Mouse (Mus musculus): ENCODE results near the gene Ptpn11.
"Not testable (repeated sequence)": the region's sequence is repeated elsewhere in the genome, so short reads cannot be mapped to it uniquely, and the experiment has no call there.

Ptpn11 gene

DNA sequence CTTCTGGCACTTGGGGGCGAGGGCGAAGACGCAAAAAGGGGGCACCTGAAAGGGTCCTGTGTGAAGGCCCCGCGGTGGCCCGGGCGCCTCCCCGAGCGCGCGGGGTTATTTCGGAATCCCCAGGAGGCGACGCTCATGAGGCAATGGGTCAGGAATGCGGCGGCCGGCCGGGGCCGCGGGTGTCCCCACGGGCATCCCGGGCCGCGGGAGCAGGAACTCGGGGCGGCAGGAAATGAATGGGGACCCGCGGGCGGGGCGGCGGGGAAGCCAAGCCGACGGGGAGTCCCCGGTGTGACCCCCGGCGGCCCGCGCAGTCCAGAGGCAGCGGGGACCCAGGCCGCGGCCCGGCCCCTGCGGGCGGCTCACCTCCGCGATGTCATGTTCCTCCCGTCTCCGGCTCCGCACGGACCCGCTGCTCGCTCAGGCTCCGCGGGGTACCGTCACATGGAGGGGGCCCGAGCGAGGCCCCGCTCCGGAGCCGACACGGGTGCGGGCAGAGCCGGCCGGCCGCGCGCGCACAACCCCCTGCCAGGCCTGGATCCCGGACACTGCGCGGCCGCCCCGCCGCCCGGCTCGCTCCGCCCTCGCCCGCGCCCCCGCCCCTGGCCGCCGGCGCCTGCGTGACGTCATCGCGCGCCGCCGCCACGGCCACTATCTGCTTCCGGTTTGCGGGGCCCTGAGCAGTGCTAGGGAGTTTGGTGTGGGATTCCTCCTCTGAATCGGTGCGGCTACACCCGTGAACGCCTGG, at the start of gene Ptpn11:
Ptpn11 (minus strand) TSS at position 562 of the 748 bp plus-strand sequence.
- in situ Hi-C loops (cut with MboI, MseI): loop anchor here in 1 of 2 experiments (10.0 kb wide), 1 partner anchor 1814 kb away; no protein-coding TSS in a partner anchor

DNA sequence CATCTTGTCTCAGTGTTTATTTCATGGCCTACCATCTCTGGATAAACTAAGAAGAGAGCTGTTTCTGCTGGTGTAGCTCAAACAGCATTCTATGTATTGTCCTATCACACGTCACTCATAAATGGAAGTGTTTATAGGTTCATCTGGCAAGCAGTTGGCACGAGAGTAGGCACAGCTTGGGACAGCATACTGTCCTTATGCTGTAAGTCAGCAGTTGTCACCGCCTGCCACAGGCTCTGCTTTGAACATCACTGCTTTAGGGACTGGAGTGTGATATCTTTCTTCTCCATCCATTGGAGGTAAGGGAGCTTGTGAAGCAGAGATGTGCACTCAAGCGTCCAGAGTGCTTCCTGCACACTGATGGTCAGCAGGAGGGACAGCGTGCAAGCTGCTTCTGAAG, 48.6 kb upstream of the Ptpn11 start:
- in situ Hi-C loops (cut with MboI, MseI): no loop called here

DNA sequence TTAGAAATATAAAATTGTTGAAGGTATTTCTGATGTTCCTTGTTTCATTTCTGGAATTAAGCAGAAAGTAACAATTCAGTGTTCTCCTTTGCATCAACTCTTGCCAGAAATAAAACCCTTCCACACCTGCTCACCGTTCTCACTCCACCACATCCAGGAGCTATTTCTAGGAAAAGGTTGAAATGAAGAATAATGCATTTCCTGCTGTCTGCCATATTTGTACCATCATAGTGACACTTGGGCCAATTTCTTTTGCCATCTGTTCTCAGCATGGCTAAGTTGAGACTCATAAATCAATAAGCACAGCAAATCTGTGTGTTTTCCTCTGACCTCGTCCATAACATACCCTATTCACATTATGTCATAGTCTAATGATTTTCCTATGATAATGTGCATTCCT, 47.0 kb upstream of the Ptpn11 start:
- in situ Hi-C loops (cut with MboI, MseI): no loop called here

DNA sequence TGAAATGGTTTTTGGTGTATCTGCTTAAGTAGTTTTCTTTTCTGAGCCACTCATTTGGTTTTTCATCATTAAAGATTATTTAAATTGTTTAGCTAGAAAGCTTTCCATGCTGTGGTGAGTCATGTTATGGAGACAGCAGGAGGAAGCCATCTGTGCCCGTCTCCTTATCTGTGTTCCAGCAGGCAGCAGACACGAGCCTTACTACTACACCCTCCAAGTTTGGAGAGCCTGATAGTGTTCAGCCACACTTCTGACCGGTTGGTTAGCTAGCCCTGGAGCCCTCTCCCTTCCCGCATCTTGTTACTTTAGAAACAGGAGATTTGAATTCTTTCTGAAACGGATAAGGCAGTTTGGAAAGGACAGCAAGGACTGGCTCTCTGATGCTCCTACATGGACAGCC, 45.0 kb upstream of the Ptpn11 start:
- in situ Hi-C loops (cut with MboI, MseI): no loop called here

DNA sequence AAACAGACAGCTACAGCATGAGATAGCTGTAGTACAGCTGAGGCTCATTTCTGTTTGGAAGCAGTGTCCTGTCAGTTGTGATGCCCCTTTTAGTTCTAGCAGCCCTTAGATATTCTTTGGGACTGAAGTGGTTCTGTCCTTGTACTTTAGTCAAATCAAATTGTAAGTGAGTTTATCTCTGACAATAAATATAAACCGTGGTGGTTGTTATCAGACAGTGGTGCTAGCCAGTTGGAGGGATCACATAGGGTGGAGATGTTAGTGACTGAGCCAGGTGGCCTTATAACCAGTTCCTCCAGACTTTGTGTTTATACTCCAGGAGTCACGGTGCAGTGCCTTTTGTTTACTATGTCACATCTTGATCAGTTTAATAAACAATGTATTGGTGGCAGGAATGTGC, 42.5 kb upstream of the Ptpn11 start:
- in situ Hi-C loops (cut with MboI, MseI): no loop called here

DNA sequence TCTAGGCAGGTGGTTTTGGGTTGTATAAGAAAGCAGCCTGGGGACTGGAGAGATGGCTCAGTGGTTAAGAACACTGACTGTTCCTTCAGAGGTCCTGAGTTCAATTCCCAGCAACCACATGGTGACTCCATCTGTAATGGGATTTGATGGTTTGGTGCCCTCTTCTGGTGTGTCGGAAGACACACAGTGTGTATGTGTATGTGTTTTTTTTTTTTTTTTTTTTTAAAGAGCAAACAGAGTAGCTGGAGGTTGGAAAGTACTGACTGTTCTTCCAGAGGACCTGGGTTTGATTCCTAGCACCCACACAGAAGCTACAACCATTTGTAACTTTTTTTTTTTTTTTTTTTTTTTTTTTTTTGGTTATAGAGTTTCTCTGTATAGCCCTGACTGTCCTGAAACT, 41.6 kb upstream of the Ptpn11 start:
- in situ Hi-C loops (cut with MboI, MseI): no loop called here

DNA sequence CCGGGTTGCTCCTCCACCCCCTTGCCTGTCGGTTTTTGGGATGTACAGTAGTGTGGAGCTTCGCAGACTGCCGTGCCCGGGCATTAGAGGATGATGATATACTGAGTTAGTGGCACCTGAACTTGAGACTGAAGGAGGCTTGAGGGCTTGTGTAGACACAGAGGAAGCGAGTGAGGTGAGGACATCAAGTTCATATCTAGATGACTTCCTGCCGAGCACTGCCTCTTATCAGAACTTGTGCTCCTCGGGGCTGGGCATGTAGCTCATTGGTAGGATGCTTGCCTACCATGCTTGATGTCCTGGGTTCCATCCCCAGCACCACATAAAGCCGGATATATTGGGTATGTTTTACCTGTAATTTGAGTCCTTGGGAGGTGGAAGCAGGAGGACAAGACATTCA, 39.6 kb upstream of the Ptpn11 start:
- in situ Hi-C loops (cut with MboI, MseI): no loop called here

DNA sequence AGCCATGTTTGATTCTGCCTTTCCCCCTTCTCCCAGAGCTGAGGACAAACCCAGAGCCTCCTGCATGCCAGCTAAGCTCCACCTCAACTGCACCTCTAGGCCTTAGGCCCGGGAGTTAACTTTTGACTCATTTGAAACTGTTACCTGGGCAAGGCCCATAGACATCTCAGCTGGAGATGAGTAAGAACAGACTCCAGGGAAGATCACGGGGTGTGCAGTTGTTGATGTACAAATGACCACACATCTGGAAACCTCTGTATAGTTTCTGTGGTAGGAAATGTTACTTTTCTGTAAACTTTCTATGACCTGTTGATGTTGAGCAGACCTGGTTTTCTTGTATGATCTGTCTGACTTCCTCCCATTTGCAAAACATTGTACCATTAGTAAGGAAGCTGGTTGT, 38.0 kb upstream of the Ptpn11 start:
- in situ Hi-C loops (cut with MboI, MseI): no loop called here

DNA sequence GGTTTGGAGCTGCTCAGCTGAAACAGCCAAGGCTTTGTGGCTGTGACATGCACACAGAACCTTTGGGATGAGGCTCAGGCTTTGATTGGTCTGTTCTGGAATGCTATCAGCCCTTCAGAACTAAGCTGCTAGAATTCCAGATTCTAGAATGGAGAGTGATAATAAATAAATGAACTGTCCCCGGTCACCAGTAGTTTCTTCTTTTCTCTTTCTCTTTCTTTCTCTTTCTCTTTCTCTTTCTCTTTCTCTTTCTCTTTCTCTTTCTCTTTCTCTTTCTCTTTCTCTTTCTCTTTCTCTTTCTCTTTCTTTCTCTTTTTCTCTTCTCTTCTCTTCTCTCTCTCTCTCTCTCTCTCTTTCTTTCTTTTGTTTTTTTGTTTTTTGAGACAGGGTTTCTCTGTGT, 36.1 kb upstream of the Ptpn11 start:
- in situ Hi-C loops (cut with MboI, MseI): not testable (repeated sequence)

DNA sequence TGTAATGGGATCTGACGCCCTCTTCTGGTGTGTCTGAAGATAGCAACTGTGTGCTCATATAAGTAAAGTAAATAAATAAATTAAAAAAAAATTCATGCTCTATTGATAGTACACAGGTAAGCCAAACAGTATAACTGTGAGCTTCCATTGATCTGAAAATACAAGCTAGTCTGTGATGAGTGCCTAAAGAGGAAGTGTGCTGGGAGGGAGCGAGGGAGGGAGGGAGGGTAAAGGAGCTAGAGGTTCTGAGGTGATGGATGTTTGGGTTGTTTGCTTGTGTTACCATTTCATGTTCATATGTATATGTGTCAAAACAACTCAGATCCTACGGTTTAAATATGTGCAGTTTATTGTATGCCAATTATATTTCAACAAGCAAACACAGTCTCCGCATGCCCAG, 35.6 kb upstream of the Ptpn11 start:
- in situ Hi-C loops (cut with MboI, MseI): no loop called here

DNA sequence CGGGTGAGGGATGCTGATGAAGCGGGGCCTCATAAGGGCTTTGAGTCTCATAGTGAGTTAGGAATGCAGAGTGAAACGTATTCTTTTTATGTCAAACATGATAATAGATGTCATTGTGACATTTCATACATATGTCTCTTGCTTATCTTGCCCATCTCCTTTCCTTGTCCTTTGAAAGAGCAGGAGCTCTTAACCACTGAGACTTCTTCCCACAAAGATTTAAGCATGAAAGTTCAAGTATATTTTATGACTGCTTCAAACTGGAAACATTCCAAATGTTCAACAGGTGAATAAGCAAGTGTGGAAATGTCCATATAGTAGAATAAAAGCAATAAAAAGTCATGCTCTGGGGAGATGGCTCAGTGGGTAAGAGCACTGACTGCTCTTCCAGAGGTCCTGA, 35.2 kb upstream of the Ptpn11 start:
- in situ Hi-C loops (cut with MboI, MseI): no loop called here

DNA sequence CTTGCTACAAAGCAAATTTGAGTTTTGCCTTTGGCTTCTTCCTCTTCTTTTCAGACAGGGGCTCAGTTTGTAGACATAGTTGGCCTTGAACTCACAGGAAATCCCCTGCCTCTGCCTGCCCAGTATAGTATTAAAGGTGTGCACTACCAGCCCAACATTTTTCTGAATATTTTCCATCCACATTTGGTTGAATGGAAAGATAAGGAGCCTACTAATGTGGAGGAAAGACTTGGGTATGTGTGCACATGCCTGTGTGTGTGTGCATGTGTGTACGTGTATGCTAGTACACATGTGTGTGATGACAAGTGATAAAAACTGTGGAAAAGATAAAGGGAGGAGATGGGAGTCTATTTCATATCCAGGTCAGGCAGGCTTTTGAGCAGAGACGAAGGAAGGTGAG, 34.7 kb upstream of the Ptpn11 start:
- in situ Hi-C loops (cut with MboI, MseI): no loop called here

DNA sequence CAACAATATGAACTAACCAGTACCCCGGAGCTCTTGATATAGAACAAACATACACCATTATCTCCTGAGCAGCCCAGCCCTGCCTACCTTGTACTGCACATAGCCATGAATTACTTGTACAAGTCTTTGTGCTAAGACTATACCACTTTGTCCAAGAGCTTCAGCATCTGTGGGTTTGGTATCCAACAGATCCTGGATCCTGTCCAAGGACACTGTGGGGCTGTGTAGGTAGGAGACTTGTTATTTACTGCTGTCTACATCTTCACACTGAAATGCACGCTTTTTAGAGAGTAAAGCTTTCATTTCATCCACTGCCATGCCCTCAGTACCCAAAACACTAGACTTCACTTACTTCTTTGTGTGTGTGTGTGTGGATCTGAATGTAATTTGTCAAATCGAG, 33.7 kb upstream of the Ptpn11 start:
- in situ Hi-C loops (cut with MboI, MseI): no loop called here

DNA sequence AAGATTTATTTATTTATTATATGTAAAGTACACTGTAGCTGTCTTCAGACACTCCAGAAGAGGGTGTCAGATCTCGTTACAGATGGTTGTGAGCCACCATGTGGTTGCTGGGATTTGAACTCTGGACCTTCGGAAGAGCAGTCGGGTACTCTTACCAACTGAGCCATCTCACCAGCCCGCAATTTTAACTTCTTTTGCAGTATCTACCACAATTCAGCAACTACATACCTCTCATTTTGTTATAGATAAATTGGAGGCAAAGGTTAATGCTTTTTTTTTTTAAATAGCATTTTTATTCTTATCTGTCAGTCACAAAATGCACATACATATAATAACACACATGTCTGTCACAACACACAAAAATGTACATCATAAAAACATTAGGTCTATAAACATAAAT, 32.8 kb upstream of the Ptpn11 start:
- in situ Hi-C loops (cut with MboI, MseI): not testable (repeated sequence)

DNA sequence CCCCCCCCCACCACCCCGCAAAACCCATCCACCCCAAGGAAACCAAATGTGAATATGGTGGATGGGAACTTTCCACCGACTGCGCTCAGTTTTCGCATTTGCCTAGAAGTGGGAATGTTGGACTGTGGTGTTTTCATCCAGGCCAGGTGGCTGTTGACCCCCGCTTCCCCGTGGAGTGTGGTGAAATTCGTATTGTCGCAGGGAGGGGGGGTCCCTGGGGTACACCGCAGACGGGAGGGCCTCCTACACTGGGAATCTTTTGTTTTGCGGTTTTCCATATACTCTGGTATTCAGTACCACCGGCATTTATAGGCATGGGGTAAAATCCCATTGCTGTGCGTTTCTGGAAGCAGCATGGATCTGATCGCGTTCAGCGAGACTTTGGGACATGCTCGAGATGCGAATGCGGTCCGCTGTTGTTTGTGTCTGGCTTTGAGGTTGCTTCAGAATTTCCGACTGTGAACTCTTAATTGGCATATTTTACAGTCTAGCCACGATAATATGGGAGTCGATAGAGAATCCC, 30.2 kb upstream of the Ptpn11 start:
- in situ Hi-C loops (cut with MboI, MseI): no loop called here

DNA sequence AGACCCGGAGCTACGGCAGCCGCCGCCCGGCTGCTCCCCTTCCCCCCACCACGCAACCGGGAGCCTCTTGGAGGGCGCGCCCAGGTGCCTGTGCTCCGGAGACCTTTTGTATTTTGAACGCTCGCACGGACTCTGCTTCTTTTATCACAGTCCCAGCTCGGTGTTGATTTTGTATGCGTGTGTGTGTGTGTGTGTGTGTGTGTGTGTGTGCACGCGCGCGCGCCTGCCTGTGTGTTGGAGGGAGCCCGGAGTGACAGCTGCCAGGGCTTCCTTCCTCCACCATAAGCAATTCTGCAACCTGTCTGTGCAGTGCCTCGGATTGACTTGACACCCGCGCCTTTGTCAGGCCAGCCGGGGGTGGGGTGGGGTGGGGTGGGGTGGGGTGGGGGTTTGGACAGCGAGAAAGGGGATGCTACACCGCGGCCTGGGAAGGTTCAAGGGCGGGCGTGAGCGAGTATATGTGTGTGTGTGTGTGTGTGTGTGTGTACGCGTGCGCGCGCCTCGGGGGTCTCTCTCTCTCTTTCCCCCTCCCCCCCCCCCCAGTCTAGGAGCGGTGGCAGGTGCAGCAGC, 29.6 kb upstream of the Ptpn11 start:
- in situ Hi-C loops (cut with MboI, MseI): no loop called here

DNA sequence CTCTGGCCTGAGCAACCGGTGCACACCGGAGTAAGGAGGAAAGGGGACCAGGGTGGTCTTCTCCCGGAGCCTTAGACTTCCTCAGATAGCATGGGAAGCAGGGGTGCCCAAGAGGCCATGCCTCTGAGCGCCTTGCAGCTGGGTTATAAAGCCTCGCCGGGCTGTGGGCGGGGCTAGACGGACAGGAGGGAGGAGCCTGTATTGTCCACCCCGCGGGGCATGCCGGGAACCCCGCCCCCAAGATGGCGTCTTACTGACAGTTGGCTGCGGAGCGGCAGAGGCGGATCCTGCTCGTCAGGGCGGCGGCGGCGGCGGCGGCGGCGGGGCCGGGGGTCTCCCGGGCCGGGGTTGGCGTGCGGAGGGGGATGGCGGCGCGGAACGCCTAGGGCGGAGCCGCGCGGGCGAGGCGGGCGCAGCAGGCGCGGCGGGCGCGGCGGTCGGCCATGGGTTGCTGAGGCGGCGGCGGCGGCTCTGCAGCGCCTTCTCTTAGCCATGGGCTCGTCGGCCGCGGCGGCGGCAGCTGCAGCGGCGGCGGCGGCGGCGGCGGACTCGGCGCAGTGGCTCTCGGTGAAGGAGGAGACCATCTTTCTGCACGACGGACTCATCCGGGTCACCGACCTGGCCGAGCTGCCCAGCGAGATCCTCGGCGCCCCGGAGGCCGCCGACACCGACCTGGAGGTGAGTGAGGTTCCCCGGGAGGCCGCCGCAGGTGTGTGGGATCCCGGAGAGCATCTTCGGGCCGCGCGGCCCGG, 29.0 kb upstream of the Ptpn11 start, which contains the start of gene Hectd4:
Hectd4 (plus strand) TSS at position 240 of the 752 bp plus-strand sequence.
- in situ Hi-C loops (cut with MboI, MseI): loop anchor here (5.0 kb wide), 3 partner anchors 37 to 157 kb away; no protein-coding TSS in a partner anchor

DNA sequence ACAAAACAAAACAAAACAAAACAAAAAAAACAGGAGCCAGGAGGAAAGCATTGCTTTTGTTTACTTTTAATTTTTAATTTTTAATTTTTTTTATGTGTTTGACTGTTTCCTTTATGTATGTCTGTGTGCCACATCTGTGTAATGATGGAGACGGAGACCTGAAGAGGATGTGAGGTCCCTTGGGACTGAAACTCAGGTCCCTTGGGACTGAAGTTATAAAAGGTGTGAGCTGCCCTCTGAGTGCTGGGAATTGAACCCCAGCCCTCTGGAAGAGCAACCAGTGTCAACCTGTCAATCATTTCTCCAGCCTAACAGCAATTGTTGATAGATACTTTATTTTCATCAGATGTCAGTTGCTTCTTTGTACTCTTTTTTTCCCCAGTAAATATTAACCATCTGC, 28.0 kb upstream of the Ptpn11 start:
- in situ Hi-C loops (cut with MboI, MseI): loop anchor here (5.0 kb wide), 3 partner anchors 38 to 158 kb away; no protein-coding TSS in a partner anchor

DNA sequence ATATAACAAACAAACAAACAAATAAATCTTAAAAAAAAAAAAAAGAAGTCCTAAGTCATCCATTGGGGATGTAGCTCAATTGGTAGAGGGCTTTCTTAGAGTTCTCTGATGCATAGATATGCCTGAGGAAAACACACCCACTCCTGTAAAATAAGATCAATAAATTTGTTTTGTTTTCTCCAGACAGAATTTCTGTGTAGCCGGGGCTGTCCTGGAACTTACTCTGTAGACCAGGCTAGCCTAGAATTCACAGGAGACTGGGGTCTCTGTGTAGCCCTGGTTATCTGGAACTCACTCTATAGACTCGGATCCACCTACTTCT, 26.1 kb upstream of the Ptpn11 start:
- in situ Hi-C loops (cut with MboI, MseI): loop anchor here (5.0 kb wide), 3 partner anchors 40 to 160 kb away; no protein-coding TSS in a partner anchor

DNA sequence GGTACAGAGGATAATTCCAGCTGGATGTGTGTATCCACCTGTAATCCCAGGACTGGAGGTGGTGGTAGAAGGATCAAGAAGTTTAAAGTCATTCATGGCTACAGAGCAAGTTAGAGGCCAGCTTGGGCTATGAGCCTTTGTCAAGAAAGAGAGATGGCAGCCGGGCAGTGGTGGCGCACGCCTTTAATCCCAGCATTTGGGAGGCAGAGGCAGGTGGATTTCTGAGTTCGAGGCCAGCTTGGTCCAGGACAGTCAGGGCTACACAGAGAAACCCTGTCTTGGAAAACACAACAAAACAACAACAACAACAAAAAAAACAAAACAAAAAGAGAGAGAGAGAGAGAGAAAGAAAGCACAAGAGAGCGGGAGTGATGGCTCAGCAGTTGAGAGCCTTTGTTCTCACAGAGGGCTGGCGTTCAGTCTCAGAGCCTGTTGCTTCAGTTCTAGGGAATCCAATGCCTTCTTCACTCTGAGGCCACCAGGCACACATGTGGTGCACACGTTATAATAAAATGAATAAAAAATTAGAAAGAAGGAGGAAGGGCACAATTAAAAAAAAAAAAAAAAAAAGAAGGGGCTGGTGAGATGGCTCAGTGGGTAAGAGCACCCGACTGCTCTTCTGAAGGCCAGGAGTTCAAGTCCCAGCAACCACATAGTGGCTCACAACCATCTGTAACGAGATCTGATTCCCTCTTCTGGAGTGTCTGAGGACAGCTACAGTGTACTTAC, 25.6 kb upstream of the Ptpn11 start:
- in situ Hi-C loops (cut with MboI, MseI): loop anchor here (5.0 kb wide), 3 partner anchors 41 to 161 kb away; no protein-coding TSS in a partner anchor

DNA sequence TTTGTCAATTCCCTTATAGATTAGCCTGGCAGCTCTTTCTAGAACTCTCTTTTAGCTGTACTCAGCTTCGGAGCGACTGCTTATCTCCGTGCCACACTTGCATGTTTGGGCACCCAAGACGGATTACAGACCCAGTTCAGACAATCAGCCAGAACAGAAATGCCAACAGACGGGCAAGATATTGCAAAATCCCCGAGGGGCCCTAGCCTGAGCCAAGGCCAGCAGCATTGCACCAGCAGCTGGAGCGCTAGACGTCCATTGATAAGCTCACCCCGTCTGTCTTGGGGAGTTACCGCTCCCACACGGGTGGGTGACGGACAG, 24.9 kb upstream of the Ptpn11 start:
- in situ Hi-C loops (cut with MboI, MseI): loop anchor here (5.0 kb wide), 3 partner anchors 41 to 161 kb away; no protein-coding TSS in a partner anchor
